Comparison of ENCODE assay signal across 12 mouse cellular contexts in the genomic region with DNA sequence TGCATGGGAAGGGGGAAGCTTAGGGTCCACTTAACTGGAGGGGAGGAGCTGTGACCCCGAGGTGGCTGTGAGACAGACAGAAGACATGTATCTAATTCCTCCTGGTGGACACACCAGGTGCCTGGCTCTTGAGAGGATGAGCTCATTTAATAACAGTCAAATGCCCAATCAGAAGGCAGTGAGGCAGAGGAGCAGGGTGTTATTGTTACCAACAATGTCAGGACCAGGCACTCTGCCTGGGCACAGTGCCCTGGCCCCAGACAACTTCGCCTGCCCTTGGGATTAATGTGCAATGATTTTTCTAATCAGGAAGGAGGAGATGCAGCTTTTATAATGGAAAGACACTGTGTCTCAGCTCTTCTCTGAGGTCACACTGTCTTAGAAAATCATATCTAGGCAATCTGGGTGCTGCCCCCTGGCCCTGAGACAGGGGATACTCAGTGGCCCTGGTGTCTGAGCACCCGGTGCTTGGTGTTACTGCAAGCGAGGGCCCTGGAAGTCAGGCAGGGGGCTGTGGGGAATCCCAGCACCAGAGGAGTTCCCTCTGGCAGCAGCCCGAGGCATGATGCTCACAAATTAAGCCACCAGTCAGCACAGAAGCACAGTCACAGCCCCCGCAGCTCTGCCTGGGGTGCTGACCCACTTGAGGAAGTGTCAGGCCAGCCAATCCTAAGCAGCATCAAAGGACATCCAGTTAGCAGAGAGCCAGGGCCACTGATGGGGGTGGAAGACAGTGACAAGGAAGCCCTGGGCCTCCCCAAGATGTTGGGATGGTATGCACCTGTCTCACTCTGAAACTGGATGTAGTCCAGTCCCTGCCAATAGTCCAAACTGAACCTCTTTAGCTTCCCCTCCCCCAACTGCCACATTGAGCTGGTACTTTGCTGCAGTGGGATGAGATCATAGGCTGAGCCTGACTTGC.
DNase-seq lines count a peak whose midpoint lies in the region; ATAC-seq and TF ChIP-seq lines count a peak whose summit lies in the region.
"Had no signal": no experiment of that assay in that cellular context is flagged by ENCODE, and none has a peak within 500 bp of the region (broad histone marks: within the 10 kb centered on the region; RNA-seq: fewer than 3 reads in every experiment).

No protein-coding gene starts in this region.

- no peak overlapping the region for H3K4me2 ChIP-seq in forebrain, embryonic 13.5 days
- H3K4me2 ChIP-seq in midbrain, embryonic 13.5 days (replicated peaks): no peak overlapping the region
- H3K4me2 ChIP-seq: heart, embryonic 15.5 days had no signal

- TF ChIP-seq POLR2A in brain, embryonic 14.5 days (IDR thresholded peaks at IDR 0.05; ENCODE audit: borderline replicate concordance, extremely low read depth, insufficient read depth, insufficient read length, poor library complexity, severe bottlenecking): no peak

- peak overlapping the region; percentile 61 for H3K27ac ChIP-seq in gastrocnemius, adult 2 months
- H3K27ac ChIP-seq in forebrain, embryonic 13.5 days: peak overlapping the region; percentile 66
- H3K27ac ChIP-seq in midbrain, embryonic 13.5 days: 0 out of 2 replicates have a peak overlapping the region, but pooled peaks have one; percentile 45
- H3K27ac ChIP-seq: heart, embryonic 15.5 days had no signal

- no peaks in the 10 kb centered on the region for H3K9me3 ChIP-seq in forebrain, embryonic 13.5 days (replicated peaks)
- no peaks in the 10 kb centered on the region for H3K9me3 ChIP-seq in midbrain, embryonic 13.5 days
- H3K9me3 ChIP-seq: heart, embryonic 15.5 days had no signal

- ATAC-seq in forebrain, embryonic 13.5 days: no peak
- no peak for ATAC-seq in midbrain, embryonic 13.5 days
- ATAC-seq: liver, postnatal 0 days had no signal

- H3K27me3 ChIP-seq in forebrain, embryonic 13.5 days: no peaks in the 10 kb centered on the region
- no peaks in the 10 kb centered on the region for H3K27me3 ChIP-seq in midbrain, embryonic 13.5 days
- H3K27me3 ChIP-seq: heart, embryonic 15.5 days had no signal

- no peaks in the 10 kb centered on the region for H3K36me3 ChIP-seq in forebrain, embryonic 13.5 days (ENCODE audit: poor library complexity, severe bottlenecking)
- no peaks in the 10 kb centered on the region for H3K36me3 ChIP-seq in midbrain, embryonic 13.5 days
- H3K36me3 ChIP-seq: heart, embryonic 15.5 days had no signal

- 58% methylated on average over 6 of the region's 6 CpGs for WGBS in forebrain, embryonic 13.5 days
- WGBS in midbrain, embryonic 13.5 days: 57% methylated on average over 6 of the region's 6 CpGs

- no peak overlapping the region for H3K4me3 ChIP-seq in gastrocnemius, adult 2 months
- no peak overlapping the region for H3K4me3 ChIP-seq in forebrain, embryonic 13.5 days
- H3K4me3 ChIP-seq in midbrain, embryonic 13.5 days (replicated peaks): no peak overlapping the region
- H3K4me3 ChIP-seq: heart, embryonic 15.5 days had no signal

- intact Hi-C loops in gastrocnemius, adult 2 months (cut with DNase I): no loop called here
- intact Hi-C loops in left cerebral cortex, postnatal 10 days (cut with DNase I): no loop called here

- peaks cover 94% of the 10 kb centered on the region for H3K4me1 ChIP-seq in forebrain, embryonic 13.5 days
- H3K4me1 ChIP-seq in midbrain, embryonic 13.5 days (replicated peaks): peaks cover 90% of the 10 kb centered on the region

- TF ChIP-seq CTCF in gastrocnemius, adult 2 months (IDR thresholded peaks at IDR 0.05): peak; percentile 35
- no peak for TF ChIP-seq CTCF in brain, embryonic 14.5 days (IDR thresholded peaks at IDR 0.05; ENCODE audit: borderline replicate concordance, extremely low read depth, insufficient read depth, insufficient read length)

- peak overlapping the region; percentile 45 for H3K9ac ChIP-seq in forebrain, embryonic 13.5 days
- H3K9ac ChIP-seq in midbrain, embryonic 13.5 days (replicated peaks): no peak overlapping the region
- H3K9ac ChIP-seq: heart, embryonic 15.5 days; liver, postnatal 0 days had no signal

- DNase-seq in gastrocnemius, adult 2 months: no peak
- no peak for DNase-seq in gastrocnemius, adult 18-20 months (ENCODE audit: low spot score)
- peak; percentile 74 for DNase-seq in brain, embryonic 14.5 days (ENCODE audit: low read depth)
- DNase-seq in frontal cortex, postnatal 25 days (ENCODE audit: low spot score in 2 of 2): no peak
- DNase-seq in lung, adult 18-20 months: no peak
- no peak for DNase-seq in left cerebral cortex, postnatal 10 days (ENCODE audit: extremely low spot score in 1 of 2, low spot score in 2 of 2)
- DNase-seq: kidney, adult 9 months; liver, postnatal 0 days; right cerebral cortex, postnatal 4 days had no signal
